Mouse (Mus musculus): ENCODE results near the gene Acp5. TPM values are rescaled to one million over a fixed set of nuclear protein-coding genes. Genes with fewer than 3 reads are reported as not detected.

The Acp5 gene
- under 1 TPM in 1 of 2 experiments, not detected in 1; 0.51 TPM for total RNA-seq (2021)
- long read RNA-seq, experiment 1, result 0 reads
- long read RNA-seq, experiment 2, result 0 reads

DNA sequence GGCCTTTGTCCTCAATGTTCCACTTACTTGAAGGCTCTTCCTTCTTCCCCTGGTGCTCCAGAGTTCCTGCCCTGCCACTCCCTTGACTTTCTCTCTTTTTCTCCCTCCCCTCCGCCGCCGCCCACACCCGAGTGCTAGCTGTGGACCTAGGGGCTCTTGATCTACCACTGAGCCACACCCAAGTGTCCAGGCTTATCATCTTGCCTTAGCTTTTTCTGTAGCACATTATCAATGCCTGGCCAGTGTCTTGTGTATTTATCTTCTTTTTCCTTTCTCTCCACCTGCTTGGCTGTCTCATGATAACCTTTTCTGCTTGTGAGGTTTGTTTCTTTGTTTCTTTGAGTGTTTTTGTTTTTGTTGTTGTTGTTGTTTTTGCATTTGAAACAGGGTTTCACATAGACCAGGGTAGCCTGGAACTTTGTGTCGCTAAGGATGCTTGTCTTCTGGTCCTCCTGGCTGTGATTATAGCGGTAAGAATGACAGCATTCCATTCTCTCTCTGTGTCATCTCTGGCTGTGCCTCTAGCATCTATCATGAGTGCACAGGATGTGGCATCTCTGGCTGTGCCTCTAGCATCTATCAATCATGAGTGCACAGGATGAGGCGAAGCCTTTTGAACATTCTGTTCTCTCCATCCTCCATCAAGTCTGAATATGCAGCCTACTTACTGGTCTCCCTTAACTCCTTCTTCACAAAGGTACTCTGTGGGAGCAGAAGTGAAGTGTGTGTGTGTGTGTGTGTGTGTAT lies at the start of gene Acp5:
TSS of gene Acp5 (minus strand) at position 68 of the 747 bp plus-strand sequence.
- intact Hi-C loops (cut with DNase I), result no loop called here
- Histone ChIP-seq H3K4me3 (no peak within 1 kb of the TSS), H3K27ac (no peak within 1 kb of the TSS)
- no peak for DNase-seq (ENCODE audit: extremely low spot score in 1 of 2, low spot score in 2 of 2)
- no peak for TF ChIP-seq CTCF (IDR thresholded peaks at IDR 0.05)

DNA sequence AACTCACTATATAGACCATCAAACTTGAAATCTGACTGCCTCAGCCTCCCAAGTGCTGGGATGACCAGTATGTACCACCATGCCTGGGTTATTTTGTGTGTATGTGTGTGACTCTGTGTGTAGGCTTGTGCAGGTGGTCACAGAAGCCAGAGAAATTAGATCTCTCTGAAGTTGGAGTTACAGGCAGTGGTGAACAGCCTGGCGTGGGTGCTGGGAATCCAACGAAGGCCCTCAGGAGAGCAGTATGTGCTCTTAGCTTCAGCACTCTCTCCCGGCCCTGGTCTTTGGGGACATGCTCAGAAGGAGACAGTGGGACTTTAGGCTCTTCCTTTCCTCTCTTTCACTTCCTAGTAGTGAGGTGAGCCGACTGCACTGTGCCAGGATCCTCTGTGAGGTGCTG lies 36.8 kb upstream of the Acp5 start:
- no peak for TF ChIP-seq CTCF (IDR thresholded peaks at IDR 0.05)
- no peak for DNase-seq (ENCODE audit: extremely low spot score in 1 of 2, low spot score in 2 of 2)
- intact Hi-C loops (cut with DNase I), result no loop called here
- H3K27ac ChIP-seq, result no peak overlapping the region
- no peak overlapping the region for H3K4me3 ChIP-seq

DNA sequence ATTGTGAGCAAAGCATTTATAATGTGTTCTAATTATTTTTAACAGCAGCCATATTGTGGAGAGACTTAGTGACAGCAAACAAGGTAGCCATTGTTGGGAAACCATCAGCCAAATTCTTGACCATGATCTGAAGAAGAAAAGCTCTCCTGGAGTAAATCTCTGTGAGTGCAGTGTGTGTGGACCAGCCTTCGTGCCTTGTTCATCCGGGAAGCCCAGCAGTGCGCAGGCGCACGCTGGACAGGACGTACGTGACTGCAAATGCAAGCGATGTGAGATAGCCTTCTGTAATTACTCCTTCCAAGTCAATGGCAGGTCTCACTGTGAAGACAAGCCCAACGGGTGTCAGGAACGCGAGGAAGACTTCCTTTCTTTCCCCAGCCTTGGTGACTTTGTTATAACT lies 33.8 kb upstream of the Acp5 start:
- Histone ChIP-seq H3K4me3 (no peak overlapping the region), H3K27ac (no peak overlapping the region)
- TF ChIP-seq CTCF (IDR thresholded peaks at IDR 0.05), result no peak
- DNase-seq (ENCODE audit: extremely low spot score in 1 of 2, low spot score in 2 of 2), result no peak
- intact Hi-C loops (cut with DNase I), result no loop called here

DNA sequence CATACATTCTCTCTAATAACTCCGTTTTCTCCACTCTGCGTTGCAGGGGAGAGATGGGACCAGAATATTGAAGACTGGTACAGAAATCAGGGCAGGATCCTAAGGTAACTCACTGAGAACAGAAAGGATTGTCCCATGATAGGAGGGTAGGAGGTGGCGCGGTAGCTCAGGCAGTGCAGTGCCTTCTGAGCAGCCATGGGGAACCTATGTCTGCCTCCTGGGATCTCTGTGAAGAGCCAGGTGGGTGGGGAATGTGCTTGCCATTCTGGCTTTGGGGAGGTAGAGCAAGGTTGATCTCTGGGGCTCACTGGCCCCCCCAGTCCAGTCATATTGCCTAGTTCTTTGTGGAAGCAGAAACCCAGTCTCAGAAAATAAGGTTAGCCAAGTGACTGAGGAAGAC lies 32.2 kb upstream of the Acp5 start:
- TF ChIP-seq CTCF (IDR thresholded peaks at IDR 0.05), result no peak

DNA sequence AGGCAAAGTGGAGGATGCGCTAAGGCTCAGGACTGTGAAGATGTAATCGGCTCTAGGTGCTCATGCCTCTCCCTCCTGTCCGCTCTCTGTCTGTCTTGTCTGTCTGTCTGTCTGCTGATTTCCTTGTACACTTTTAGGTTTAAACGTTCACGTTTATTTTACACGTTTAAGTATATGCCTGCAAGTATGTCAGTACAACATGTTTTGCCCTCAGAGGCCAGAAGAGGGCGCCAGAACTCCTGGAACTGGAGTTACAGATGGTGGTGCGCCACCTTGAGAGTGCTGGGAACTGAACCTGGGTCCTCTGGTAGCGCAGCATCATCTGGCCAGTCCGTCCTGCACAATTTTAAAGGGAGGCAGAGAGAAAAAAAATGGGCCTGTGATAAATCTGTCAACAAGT lies 31.2 kb upstream of the Acp5 start:
- no peak; the same call in 1 of the 2 replicates for TF ChIP-seq CTCF (IDR thresholded peaks at IDR 0.05)
- intact Hi-C loops (cut with DNase I), result no loop called here
- Histone ChIP-seq H3K4me3 (no peak overlapping the region), H3K27ac (no peak overlapping the region)
- no peak for DNase-seq (ENCODE audit: extremely low spot score in 1 of 2, low spot score in 2 of 2)

More for the DNA sequence above, 32.2 kb upstream of the Acp5 start:
- no peak overlapping the region for H3K4me3 ChIP-seq
- intact Hi-C loops (cut with DNase I), result no loop called here
- no peak overlapping the region for H3K27ac ChIP-seq
- no peak for DNase-seq (ENCODE audit: extremely low spot score in 1 of 2, low spot score in 2 of 2)

DNA sequence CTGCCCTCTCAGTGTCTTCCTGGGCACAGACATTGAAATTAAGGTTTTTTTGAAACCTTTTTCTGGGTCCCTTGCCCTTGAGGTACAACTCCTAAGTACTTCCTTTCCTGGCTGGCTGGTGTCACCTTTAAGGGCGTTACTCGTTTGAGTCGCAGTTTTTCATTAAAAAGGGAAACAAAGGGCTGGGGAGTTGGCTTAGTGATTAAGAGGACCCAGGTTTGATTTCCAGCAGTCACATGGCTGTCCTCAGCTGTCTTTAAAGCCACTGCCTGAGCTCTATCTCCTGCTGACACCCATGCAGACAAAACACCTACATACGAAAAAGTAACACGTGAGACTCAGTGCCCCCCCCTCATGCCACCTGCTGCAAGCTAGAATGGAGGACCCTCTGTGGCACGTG lies 30.5 kb upstream of the Acp5 start:
- H3K4me3 ChIP-seq, result no peak overlapping the region
- H3K27ac ChIP-seq, result no peak overlapping the region
- intact Hi-C loops (cut with DNase I), result no loop called here
- DNase-seq (ENCODE audit: extremely low spot score in 1 of 2, low spot score in 2 of 2), result no peak
- TF ChIP-seq CTCF (IDR thresholded peaks at IDR 0.05), result no peak

DNA sequence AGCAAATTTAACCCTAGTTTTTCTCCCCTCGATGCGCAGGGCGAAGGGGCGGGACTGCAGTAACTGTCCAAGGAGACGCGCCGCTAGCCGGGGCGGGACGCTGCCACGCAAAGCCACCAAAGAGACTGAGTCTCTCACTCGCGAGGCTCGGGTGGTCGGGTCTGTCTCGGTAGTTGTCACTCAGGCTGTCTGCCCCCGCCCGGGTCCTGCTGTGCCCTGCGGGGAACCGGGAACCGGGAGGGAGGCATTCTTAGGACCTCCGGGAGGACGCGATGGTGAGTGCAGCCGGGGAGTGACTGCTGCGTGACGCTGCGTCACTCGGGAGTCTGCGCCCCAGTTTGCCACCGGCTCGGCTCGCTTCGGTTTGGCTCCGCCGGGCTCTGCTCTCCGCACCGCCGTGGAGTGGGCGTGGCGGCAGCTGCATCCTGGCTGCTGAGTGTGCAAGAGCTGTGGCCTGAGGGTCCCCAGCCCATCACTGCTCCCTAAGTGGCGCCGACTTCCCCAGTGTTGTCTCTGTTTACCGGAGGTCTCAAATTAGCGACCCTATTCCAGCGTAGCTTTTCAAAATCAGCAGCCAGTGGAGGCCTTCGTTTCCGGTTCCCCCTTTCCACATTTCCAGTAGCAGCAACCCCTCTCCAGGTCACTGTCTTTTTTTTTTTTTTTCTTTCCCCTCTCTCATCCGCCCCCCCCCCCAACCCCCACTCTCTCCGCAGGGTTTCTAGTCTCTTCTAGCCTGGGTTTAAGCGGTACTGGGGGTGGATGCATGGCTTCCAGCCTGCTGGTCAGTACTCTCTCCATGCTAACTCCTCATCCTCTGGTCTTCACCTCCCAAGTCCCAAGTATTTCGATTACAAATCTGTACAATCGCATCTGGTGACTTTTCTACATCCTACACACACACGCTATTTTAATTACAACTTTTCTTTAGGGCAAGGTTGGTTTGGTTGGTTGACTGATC lies 29.5 kb upstream of the Acp5 start:
- DNase-seq (ENCODE audit: extremely low spot score in 1 of 2, low spot score in 2 of 2), result peak; percentile 62 to 65
- intact Hi-C loops (cut with DNase I), result no loop called here
- no peak for TF ChIP-seq CTCF (IDR thresholded peaks at IDR 0.05)
- Histone ChIP-seq H3K27ac (peak overlapping the region; percentile 85), H3K4me3 (peak overlapping the region; percentile 55)

DNA sequence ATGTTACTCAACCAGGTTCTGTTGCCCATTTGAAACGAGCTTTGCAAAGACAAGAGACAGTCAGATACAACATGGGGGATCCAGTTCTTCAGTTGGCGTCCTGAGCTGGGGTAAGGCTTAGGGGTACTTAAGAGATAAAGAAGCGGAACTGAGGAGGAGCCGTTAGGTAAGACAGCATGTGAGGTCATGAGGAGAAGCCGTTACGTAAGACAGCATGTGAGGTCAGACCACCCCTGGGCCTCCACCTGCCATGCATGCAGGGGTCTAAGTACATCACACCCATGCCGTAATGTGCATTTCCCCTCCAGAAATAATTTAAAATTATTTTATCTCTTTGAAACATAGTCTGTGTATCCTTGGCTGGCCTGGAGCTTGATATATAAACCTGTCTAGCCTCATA lies 27.4 kb upstream of the Acp5 start:
- no peak for TF ChIP-seq CTCF (IDR thresholded peaks at IDR 0.05)
- H3K27ac ChIP-seq, result no peak overlapping the region
- no peak for DNase-seq (ENCODE audit: extremely low spot score in 1 of 2, low spot score in 2 of 2)
- H3K4me3 ChIP-seq, result no peak overlapping the region
- intact Hi-C loops (cut with DNase I), result no loop called here

DNA sequence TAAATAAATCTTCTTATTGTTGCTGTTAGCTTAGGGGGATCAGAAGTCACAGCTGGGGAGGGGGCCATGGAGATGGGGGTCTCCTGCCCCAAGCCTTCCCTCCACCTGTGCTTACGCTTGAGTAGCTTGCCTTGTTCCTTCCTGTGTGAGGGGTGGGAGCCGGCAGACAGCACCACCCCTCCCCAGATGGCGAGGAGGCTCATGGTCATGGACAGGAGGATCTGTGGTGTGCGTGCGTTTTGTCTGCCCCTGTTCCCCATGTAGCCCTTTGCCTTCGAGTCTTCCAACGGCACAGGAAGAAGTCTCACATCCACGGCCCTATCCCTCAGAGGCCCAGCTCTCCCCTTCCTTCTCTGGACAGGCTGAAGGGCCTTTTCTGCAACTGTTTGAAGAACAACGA lies 26.8 kb upstream of the Acp5 start:
- TF ChIP-seq CTCF (IDR thresholded peaks at IDR 0.05), result no peak
- no peak overlapping the region for H3K4me3 ChIP-seq
- DNase-seq (ENCODE audit: extremely low spot score in 1 of 2, low spot score in 2 of 2), result no peak
- no peak overlapping the region for H3K27ac ChIP-seq
- intact Hi-C loops (cut with DNase I), result no loop called here

DNA sequence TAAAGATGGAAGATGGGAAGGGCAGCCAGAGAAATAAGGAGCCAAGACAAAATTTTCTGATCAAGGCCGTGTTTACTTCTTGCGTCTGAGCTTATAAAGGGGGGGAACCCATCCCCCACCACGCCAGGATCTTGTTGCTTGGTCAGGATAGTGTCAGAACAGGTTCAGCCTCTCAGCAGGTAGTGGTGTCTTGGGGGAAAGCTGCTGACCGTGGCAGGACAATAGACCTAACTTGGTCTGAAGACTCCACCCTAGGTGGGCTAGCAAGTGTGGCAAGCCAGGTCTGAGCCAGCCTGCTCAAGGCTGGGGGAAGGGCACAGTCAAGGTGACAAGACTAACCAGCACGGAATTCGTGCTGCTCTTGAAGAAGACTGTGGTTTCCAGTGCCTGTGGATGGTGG lies 25.8 kb upstream of the Acp5 start:
- no peak for DNase-seq (ENCODE audit: extremely low spot score in 1 of 2, low spot score in 2 of 2)
- intact Hi-C loops (cut with DNase I), result no loop called here

DNA sequence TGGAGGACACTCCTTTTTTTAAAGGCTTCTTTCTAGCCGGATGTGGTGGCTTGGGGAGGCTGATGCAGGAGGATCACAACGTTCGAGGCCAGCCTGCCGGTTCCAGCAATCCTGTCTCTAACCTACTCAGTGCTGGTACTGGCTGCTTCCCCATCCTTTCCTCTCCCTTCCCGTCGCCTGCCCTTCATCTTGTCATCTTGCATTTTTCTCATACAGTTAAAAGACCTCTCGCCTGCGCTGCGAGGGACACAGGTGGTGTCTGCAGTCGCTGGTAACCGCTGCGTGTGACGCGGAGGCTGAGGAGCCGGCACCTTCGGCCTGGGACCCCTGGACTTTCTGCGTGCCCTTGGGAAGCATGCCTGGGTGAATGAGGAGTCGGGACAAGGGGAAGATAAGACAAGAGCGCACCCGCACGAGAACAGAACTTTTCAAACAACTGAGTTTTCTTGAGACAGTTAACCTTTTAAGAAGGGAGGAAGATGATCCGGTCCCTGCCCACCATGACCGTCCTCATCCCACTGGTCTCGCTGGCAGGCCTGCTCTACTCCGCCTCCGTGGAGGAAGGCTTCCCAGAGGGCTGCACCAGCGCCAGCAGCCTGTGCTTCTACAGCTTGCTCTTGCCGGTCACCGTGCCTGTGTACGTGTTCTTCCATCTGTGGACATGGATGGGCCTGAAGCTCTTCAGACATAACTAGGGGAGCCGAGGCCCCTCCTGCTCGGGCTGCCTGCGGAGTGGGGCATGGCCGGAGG lies 22.2 kb upstream of the Acp5 start:
- Histone ChIP-seq H3K4me3 (peak overlapping the region; percentile 78), H3K27ac (peak overlapping the region; percentile 95)
- DNase-seq (ENCODE audit: extremely low spot score in 1 of 2, low spot score in 2 of 2), result no peak
- TF ChIP-seq CTCF (IDR thresholded peaks at IDR 0.05), result no peak
- intact Hi-C loops (cut with DNase I), result loop anchor here (2.0 to 10.0 kb wide), 3 partner anchors 67 to 553 kb away; partner anchors contain the start of gene Zfp809

More for the DNA sequence above, 25.8 kb upstream of the Acp5 start:
- Histone ChIP-seq H3K27ac (no peak overlapping the region), H3K4me3 (no peak overlapping the region)
- no peak for TF ChIP-seq CTCF (IDR thresholded peaks at IDR 0.05)
